Mouse (Mus musculus) gastrocnemius, postnatal 14 days (tissue): ENCODE measurements around the gene Slc9b1. TPM values are rescaled to one million over a fixed set of nuclear protein-coding genes. Genes with fewer than 3 reads are reported as not detected.

ENCODE experiments used
- DNase-seq: peaks from one replicate; pipeline ENCODE4 v3.0.0; 2021; ENCODE audit warnings: mixed read lengths
- intact Hi-C: fragments of 180-260 bp; cut with DNase I; formaldehyde crosslinking; loops from one replicate; pipeline ENCODE4 v1.15.1; 2025; ENCODE audit warnings: low total_unique reads
- long read RNA-seq, 2 experiments: library from polyadenylated mRNA; stranded (forward); transcript quantifications; one replicate each; pipeline ENCODE4 v2.0.0; 2021
- total RNA-seq, 2 experiments: library from RNA; stranded (reverse); gene quantifications; 2 replicates each; pipeline ENCODE4 v1.2.3; 2021

Gene Slc9b1
- not detected for total RNA-seq
- long read RNA-seq, experiment 1, result 0 reads
- long read RNA-seq, experiment 2, result 0 reads

DNA sequence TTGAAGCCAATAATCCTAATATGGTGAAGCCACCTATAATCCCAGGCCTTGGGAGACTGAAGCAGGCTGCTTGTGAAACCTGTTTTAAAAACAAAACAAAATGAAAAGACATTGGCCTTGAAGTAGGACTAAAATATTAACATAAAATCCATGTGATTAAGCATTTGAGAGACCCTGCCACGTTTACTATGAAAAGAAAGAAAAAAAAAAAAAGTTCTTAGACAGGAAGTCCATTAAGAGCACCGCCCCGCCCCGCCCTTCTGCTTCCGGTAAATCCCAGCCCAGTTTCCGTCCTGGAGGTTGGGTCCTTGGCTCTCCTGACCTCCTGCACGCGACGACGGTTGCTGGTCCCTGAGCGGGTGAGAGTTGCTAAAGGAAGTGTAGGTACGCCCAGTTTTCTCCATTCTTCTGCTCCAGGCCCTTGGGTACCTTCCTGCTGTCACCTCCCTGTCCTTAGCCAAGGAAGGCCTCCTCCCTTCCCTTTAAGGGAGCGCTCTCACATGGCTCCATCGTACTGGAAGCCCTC is at the start of gene Slc9b1:
Gene Slc9b1 (plus strand): TSS at position 291 of the 526 bp plus-strand sequence.
- no peak for DNase-seq

DNA sequence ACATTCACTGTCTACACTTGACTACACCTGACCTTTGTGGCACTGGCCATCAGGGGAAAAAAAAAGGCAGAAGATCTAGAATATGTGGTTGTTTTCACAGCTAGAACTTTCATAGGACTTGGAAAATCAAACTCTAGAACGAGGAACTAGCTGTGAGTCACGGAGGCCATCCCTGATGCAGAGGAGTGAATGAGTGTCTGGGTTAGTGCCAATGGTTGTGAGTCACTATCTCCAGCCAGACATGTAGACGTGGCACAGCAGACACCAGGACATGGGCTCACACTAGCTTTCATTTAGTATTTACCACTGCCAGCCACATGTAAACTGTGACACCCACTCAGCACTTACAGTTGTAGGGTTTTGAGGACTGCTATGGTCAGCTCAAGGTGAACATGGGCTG is 49.3 kb upstream of the Slc9b1 start:
- intact Hi-C loops, result no loop called here
- no peak for DNase-seq

More for the DNA sequence above, at the start of gene Slc9b1:
- intact Hi-C loops, result no loop called here

- DNase-seq, result no peak
- intact Hi-C loops, result no loop called here
Observed at GRCm38 (mm10) chr3:135300081-135300480, 47.7 kb upstream of the Slc9b1 start.

DNA sequence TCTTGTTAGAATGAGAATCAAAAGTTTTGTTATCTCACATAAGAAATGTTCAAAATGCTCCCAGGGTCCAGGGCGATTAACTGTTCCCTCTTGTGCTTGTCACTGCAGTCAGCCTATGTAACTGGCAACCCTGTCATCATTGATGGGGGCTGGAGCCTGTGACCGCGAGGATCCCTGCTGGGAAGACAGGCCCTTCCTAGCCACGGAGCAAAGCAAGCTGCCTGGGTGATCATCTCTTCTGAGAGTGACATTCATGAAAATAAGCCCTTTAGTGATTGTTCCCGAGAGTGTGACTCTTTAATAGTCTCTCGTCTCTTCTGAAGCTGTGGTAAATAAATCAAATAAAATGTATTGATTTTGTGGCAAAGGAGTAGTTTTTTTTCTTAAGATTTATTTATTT is 43.8 kb upstream of the Slc9b1 start:
- intact Hi-C loops, result no loop called here
- no peak for DNase-seq

- intact Hi-C loops, result no loop called here
- no peak for DNase-seq
Observed at GRCm38 (mm10) chr3:135304566-135304965, 43.3 kb upstream of the Slc9b1 start.

DNA sequence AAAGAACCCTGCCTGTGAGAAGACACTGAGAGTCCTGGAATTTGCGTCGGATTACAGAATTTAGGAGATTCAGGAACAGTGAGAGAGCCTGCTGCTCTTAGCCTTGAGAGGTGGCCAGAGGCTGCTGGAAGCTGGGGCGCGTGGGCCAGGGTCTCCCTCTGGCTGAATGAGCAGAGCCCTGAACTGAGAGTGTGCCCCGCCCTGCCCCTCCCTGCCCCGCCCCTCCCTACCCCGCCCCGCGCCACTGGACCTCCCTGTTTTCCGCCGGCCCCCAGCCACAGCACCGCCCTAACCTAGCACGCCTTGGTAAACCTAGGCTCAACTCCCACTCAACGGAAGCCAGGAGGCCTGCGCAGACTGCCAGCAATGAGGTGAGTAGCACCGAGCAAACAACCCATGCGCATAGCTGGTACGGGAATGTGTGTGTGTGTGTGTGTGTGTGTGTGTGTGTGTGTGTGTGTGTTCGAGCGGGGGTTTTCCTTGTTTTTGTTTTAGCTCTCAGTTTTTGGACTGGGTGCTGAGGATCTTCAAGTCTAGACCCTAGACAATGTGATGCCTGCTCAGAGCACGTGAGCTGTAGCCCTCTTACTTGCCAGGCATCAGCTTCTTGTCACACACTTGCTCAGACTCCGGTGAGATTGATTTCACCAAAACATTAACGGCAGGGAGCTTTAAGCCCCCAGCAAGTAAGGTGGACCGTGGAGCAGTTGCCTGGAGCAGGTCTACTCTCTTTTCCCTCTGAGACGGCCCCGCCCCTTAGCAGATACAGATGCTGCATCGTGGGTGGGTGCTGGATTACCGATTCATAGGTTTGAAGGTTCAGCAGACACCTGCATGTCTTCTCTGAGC is 40.2 kb upstream of the Slc9b1 start, which contains the start of gene Slc9b2:
Gene Slc9b2 (plus strand): TSS at position 290 of the 849 bp plus-strand sequence.
- peak; percentile 14 for DNase-seq

GRCm38 (mm10) chr3:135312916-135313491 is 34.8 kb upstream of the Slc9b1 start:
- DNase-seq, result no peak
- intact Hi-C loops, result no loop called here

More for the DNA sequence above, 40.2 kb upstream of the Slc9b1 start, which contains the start of gene Slc9b2:
- intact Hi-C loops, result no loop called here

GRCm38 (mm10) chr3:135313727-135314126 is 34.1 kb upstream of the Slc9b1 start:
- DNase-seq, result no peak
- intact Hi-C loops, result no loop called here

DNA sequence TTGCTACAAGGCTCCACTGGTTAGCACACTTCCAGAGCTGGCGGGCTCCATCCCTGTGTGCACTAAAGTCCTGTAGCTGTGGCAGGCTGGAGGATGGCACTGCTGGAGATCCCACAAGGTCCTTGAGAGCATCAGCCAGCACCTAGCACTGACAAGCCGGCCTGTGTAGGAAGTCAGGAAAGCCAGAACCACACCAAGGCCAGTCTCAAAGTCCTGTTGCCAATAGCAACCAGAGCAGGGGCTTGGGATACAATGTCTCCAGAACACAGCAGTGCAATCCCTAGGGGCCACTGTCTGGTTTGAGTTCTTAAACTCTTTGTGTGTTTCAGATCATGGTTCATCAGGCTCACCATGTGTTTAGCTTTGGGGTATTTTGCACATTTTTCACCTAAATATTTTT is 33.0 kb upstream of the Slc9b1 start:
- intact Hi-C loops, result no loop called here
- no peak for DNase-seq

- intact Hi-C loops, result no loop called here
- DNase-seq, result no peak
Observed at GRCm38 (mm10) chr3:135315720-135316425, 32.0 kb upstream of the Slc9b1 start.

- intact Hi-C loops, result no loop called here
- DNase-seq, result no peak
Observed at GRCm38 (mm10) chr3:135318331-135318730, 29.5 kb upstream of the Slc9b1 start.

DNA sequence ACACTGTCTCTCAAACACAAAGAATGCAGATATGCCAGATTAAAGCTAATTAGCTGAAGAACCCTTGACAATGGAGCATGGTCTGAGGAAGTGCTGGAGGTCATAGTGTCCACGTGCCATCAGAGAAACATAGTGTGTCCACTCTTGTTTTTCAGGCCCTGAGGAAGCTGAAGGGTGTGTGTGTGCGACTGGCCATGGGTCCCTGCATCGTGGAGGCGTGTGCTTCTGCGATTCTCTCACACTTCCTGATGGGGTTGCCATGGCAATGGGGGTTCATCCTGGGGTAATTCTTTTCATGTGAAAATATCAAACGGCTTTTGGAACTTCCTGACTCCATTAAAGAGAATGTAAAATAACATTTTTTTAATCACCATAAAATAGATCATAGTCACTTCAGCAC is 23.5 kb upstream of the Slc9b1 start:
- DNase-seq, result no peak
- intact Hi-C loops, result no loop called here

DNA sequence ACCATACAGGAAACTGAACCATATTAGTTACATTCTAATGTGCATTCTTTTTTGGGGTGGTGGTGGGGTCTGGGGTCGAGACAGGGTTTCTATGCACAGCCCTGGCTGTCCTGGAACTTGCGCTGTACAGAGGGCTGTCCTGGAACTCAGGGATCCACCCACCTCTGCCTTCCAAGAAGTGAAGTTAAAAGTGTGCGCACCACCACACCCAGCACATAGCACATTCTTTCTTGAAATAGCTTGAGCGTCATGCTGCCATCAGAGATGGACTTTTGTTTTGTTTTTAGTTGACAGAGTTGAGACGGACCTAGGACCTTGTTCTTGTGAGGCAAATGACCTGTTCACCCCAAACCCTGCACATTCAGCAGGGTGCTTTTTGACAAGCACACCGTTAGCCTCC is 20.7 kb upstream of the Slc9b1 start:
- no peak for DNase-seq
- intact Hi-C loops, result loop anchor here (5.0 kb wide), 1 partner anchor 45 kb away; the partner anchor contains the start of gene Bdh2

DNA sequence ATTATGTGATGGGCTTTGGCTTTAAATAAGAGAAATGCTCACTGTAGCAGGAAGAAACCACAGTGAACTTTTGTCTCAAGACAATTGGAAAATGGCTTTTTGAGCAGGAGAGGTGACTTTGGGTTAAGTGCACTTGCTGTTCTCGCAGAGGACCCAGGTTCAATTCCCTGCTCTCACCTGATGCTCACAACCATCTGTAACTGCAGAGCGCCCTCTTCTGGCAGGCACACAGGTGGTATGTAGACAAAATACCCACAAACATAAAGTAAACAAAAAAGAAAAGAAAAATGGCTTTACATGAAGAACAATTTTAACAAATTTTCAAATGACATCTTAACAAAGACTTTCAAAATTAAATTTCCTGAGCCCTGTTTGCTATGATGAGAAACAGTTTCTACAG is 20.2 kb upstream of the Slc9b1 start:
- intact Hi-C loops, result loop anchor here (5.0 kb wide), 1 partner anchor 45 kb away; the partner anchor contains the start of gene Bdh2

GRCm38 (mm10) chr3:135328560-135328959 is 19.3 kb upstream of the Slc9b1 start:
- intact Hi-C loops, result loop anchor here (5.0 kb wide), 1 partner anchor 46 kb away; the partner anchor contains the start of gene Bdh2
- peak; percentile 43 for DNase-seq

More for the DNA sequence above, 20.2 kb upstream of the Slc9b1 start:
- DNase-seq, result no peak

- DNase-seq, result no peak
- intact Hi-C loops, result no loop called here
Observed at GRCm38 (mm10) chr3:135332691-135333090, 15.1 kb upstream of the Slc9b1 start.

GRCm38 (mm10) chr3:135333763-135334162 is 14.1 kb upstream of the Slc9b1 start:
- intact Hi-C loops, result no loop called here

DNA sequence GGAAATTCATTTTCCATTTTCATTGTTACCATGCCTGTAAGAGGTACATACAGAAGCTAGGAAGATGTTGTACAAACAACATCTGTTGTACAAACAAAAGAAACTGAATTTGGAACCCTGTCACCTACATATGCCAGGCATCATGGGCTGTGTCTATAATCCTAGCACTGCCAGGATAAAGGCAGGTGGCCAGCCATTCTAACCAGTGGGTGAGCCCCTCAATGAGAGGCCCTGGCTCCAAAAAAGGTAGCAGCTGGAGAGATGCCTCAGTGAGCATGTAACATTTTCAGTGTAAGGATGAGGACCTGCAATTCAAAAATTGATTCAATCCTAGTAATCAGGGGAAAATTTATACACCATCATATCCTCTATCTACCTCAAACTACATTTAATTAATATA is 1.2 kb downstream of the Slc9b1 start:
- DNase-seq, result no peak
- intact Hi-C loops, result no loop called here

More at GRCm38 (mm10) chr3:135333763-135334162, 14.1 kb upstream of the Slc9b1 start:
- DNase-seq, result no peak

DNA sequence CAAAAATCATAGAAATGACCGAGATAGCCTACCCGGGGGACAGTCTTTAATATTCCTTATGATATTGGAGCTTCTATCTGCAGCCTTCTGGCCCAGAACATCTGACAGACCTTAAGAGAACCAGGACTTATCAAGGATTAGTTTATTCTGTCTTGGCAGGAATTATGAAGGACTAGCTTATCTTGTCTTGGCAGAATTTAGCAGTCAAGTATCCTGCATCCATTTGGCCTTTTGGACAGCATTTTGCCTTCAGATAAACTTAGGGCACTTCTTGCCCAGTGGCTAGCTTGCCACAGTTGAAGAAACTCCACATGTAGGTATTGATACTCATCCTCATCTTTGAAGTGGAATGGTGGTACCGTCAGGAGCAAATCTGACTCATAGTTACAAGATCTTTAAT is 4.0 kb downstream of the Slc9b1 start:
- DNase-seq, result no peak
- intact Hi-C loops, result no loop called here

- intact Hi-C loops, result no loop called here
- no peak for DNase-seq
Observed at GRCm38 (mm10) chr3:135357394-135357793, 9.6 kb downstream of the Slc9b1 start.
